Mouse (Mus musculus) A20 (cell line): ENCODE measurements around the gene Tmc4.
"Not testable (repeated sequence)": the region's sequence is repeated elsewhere in the genome, so short reads cannot be mapped to it uniquely, and the experiment has no call there.

ENCODE experiments used
- DNase-seq: peaks from one replicate; pipeline ENCODE4 v3.0.0-alpha.2; 2011; ENCODE audit warnings: low read depth, low spot score

The Tmc4 gene

DNA sequence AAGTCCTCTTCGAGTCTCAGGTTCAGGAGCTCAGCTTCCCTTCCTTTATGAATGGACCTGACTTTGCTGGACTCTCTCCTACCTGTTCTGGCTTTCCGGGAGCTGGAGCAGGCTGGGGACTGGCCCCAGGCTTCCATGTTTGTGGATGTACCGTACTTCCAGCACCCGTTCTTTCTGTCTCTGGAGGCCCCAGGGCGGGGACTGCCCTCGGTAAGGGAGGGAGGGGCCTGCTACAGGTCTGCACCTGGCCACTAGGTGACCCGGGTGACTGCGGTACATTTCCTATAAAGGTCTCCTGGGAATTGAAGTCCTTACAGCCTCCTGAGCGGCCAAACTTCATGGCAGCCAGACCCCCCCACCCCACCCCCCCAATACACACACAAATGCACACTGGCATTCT, at the start of gene Tmc4:
Gene Tmc4 (minus strand): TSS at position 212 of the 400 bp plus-strand sequence.
- no peak for DNase-seq

DNA sequence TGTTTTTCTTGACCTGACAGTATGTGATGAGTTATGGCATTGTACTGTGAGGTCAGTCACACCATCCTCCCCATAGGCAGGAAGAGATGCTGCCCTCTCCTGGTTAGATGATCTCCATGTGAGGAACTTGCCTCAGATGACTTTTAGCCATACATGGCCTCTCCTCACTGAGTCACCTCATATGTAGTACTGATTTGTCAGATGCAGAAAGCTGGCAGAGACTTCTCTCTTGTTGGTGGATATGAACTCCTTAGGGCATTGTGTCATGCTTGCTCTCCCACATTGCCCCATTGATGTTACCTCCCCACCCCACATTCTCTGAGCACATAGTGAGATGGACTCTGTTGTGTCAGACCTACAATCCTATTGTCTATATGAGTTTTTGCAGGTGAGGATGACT, 48.1 kb upstream of the Tmc4 start:
- DNase-seq = not testable (repeated sequence)

DNA sequence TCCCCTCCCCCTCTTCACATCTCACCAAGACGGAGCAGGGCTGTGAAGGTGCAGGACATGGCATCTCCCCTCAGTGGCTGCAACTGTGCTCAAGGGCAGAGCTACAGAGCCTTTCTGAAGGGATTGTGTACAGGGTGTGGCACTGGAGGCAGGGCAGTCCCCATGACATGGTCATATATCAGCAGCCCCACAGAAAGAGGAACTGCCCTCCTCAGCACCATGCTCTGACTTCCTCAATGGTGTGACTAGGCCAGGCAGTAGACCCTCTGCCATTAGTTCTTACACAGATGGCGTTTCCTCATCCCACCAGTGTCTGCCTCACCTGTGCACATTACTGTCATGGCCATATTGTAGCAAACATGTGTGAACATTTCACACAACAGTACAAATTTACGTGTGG, 42.9 kb upstream of the Tmc4 start, which contains the start of gene Pirb:
Gene Pirb (minus strand): TSS at position 124 of the 400 bp plus-strand sequence.
- not testable (repeated sequence) for DNase-seq

DNA sequence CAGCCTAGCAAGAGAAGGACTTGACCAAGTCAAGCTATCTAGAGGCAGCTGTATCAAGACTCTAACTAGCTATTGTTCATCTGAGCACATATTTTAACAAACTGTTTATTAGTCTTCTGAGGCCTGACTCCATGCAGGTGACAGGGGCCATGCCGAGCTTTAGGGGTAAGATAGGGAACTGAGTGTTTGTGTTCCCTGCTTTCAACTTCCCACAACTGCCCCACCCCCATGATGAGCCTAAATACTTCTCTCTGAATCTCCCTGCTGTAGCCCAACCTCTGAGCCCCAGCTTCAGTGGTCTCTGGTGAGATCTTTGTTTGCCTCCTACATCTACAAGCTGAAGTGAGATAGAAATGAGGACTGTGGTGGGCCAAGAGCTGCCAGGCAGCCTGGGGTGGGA, 37.9 kb upstream of the Tmc4 start:
- peak; percentile 33 for DNase-seq

DNA sequence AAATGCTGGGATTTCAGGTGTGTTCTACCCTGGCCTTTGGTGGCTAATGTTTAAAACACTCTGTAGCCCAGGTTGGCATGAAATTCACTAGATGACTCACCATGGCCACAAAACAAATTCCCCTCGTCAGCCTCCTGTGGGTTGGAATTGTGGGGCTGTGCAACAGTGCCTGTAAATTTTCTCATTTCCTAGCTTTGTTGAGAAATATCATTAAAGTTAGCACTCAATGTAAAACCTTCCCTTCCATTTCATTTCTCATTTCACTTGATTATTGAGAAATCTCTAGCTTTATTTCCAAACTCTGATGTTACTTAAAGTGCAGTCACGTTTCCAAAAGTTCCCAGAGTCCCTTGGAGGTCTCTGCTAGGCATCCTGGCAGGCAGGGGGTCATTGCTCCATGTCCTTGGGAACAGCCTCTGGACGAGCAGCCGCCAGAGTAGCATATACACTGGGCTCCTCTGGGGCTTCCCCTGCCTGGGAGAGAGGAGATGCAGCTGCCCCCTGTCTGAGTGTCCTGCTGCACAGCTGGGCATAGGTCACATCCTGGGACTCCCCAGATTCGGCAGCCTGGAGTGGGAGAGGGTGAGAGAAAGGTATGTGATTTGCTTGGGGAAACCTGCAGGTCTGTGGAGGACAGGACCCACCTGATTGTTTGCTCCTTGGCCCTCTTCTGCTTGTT, 35.0 kb upstream of the Tmc4 start:
- DNase-seq = no peak

DNA sequence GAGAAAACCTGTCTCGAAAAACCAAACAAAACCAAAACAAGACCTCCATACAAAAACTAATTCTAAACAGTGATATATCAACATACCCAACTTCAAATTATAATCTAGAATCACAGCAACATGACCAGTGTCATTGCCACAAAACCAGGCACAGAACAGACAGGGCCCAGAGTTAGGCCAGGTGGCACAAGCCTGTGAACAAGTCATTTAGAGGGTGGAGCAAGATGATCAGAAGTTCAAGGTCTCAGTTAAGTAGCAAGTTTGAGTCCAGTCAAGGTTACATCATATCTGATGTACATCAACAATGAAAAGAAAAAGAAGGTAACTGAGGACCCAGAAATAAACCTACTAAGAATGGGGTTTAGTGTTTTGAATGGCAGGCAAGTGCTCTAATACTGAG, 31.6 kb upstream of the Tmc4 start:
- DNase-seq = peak; percentile 52

DNA sequence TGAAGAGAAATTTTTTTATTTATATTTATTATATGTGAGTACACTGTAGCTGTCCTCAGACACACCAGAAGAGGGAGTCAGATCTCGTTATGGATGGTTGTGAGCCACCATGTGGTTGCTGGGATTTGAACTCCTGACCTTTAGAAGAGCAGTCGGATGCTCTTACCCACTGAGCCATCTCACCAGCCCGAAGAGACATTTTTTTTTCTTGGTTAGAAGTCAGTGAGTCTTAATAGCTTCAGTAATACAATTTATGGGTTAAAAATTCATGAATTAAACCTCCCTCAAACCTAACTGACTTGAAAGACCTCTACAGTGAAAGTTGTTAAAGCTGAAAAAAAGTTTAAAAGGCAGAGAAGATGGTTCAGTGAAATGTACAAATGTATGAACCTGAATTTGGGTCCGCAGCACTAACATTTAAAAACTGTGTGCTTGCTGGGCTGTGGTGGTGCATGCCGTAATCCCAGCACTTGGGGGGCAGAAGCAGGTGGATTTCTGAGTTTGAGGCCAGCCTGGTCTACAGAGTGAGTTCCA, 31.2 kb upstream of the Tmc4 start:
- DNase-seq = peak; percentile 36

DNA sequence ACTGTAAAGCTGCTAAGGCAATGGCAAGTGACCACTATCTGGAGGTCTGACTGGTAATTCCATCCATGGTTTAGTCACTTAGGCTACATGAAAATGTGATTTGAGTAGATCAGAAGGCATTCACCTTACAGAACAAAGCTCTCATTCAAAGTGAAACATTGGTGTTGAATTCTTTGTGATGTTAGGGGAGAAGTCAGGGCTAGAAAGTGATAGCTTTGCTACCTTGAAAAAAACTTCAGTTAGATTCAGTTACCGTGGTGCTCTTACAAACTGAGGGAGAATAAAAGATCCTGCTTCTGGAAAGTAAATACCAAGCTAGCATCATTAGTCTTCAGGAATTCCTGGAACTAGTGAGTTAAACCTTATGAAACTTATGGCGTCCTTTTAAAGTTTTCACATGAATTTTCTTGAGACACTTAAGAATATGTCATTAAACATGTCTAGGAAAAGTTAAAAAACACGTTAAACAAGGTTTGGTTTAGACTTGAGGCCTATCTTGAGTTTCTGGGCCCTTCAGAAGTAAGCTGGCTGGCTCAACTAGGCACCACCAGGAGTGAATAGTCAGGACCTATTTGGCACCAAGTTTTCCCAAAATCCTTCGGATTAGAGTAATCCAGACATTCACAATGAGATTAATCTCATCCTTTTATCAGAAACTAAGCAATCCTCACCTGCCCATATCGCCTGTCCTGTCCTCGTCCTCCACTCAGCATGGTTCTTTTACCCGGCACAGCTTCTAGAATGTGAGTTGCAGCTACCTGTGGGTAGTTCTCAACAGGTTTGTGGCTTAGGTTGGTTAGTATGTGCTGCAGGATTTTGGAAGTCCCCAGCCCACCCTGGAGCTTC, 30.4 kb upstream of the Tmc4 start:
- DNase-seq = peak; percentile 40

DNA sequence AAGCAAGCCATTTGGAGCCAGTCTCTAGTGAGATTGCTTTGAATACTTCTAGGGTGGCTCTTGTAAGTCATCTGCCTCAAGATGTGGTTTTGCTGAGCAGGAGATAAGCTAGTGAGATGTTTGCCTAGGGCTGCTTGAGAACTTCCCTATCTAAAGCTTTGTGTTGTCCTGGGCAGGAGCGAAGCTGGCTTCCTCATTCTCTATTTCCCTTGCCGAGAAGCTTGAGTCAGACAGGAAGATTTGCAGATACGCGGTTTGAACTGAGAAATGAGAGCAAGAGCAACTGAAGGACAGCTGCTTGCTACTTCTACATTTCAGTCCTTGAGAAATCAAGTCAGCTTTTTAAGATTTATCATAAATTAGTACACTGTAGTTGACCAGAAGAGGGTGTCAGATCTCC, 29.7 kb upstream of the Tmc4 start:
- DNase-seq = peak; percentile 53

DNA sequence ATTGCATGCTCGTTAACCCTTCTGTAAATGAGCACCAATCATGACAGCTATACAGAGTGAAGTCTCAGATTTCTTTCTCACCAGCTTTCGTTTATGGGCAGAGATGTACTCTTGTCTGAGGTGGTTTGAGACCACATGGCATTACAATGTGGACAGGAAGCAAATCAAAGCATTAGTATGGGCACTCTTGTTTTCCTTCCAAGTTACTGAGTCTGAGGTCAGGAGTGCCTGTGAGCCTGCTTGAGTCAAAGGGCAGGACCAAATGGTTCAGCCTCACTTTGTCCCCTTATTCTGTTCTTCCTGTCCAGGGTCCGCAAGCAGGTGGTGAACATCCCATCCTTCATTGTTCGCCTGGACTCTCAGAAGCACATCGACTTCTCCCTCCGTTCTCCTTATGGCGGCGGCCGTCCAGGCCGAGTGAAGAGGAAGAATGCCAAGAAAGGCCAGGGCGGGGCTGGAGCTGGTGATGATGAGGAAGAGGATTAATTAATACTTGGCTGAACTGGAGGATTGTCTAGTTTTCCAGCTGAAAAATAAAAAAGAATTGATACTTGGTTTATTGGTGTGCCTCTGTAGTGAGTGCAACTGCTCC, 29.1 kb upstream of the Tmc4 start:
- no peak for DNase-seq

DNA sequence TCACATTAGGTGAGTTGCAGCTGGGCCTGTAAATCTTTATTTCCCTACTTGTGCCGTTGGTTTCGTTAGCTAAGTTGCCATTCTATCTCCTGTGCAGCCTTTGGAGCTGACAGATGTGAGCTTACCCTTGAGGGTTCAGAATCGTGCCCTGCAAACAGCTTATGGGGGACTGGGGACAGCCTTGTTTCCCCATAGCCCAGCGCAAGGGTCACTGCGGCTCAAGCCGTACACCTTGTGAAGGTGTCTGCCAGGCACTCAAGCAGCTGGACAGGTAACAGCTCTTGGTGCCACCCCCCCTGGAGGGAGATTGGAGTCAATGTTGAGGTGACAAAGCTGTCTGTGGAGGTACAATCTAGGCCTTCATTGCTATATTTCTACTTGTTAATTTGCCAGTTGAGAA, 28.6 kb upstream of the Tmc4 start:
- no peak for DNase-seq

DNA sequence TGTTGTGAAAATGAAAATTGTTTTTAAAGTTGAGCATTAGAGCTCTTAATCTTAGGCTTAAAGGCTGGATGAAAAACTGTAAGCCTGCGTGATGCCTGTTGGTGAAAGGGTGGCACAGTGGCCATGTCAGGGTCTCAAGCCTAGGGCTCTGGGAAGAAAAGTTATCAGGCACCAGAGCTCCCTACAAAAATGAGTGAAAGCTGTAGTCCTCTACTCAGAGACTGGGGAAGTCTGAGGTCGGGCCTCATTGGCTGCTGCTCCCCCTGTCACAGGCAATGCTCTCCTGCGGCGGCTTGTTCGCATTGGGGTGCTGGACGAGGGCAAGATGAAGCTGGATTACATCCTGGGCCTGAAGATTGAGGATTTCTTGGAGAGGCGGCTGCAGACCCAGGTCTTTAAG, 28.1 kb upstream of the Tmc4 start:
- not testable (repeated sequence) for DNase-seq

DNA sequence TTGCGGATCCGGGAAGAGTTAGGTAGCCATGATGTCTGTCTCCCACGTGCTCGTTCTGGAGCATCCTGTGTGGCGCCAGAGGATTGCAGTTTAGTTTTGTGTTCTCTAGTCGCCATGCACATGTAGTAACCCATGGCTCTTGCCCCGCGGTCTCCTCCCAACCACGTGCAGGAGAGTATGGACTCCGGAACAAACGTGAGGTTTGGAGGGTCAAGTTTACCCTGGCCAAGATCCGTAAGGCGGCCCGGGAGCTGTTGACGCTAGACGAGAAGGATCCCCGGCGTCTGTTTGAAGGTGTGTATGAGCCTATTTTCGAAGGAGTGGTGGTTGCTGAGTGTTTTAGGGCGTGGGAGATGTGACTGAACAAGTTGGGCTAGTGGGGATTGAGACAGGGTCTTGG, 27.1 kb upstream of the Tmc4 start:
- no peak for DNase-seq

DNA sequence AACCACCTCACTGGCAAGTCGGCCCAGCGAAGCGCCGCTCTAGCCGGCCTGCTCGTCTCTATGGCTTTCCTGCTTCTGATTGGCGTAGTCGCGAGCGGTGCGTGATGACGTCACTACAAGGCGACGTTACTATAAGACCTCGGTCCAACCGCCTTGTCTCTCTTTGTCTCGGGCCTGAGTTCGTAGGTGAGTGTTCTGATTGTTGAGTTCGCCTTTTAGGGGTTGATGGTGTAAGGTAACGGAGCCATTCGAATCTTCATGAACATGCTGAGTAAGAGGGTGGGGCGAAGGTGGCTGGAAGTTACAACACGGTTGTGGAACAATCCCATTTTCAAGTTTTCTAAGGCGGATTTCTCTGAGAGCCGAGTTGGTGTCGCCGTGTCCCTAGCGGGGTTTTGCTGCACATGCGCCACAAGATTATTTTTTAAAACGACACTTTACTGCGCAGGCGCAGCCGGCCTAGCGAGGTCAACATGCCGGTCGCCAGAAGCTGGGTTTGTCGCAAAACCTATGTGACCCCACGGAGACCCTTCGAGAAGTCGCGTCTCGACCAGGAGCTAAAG, 26.6 kb upstream of the Tmc4 start, which contains the start of gene Rps9:
Gene Rps9 (plus strand): TSS at position 115 of the 563 bp plus-strand sequence.
- DNase-seq = peak; percentile 96

DNA sequence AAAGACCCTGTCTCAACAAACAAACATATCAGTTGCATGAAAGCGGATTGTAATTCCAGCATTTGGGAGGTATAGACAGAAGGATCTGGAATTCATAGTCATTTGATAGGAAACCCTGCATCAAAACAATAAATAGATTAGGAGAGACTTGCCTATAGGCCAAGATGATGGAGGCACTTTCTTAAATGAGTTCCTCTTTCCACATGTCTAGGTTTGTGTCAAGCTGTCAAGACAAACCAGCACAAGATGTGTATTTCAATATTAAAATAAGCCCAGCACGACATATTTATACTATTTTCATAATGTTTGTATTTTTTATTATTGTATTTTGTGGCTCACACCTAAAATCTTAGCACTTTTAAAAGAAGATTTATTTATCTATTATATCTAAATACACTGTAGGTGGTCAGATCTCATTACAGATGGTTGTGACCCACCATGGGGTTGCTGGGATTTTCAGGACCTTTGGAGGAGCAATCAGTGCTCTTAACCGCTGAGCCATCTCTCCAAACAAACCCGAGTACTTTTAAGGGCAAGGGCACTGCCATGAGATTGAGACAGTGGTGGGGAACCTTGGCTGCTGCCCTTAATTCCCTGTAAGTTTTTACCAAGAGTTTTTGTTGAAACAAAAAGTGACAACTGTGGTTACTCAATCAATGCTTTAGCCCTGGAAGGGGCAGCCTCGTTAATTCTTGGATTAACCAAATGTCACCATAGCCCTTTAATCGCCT, 26.0 kb upstream of the Tmc4 start:
- peak; percentile 49 for DNase-seq

DNA sequence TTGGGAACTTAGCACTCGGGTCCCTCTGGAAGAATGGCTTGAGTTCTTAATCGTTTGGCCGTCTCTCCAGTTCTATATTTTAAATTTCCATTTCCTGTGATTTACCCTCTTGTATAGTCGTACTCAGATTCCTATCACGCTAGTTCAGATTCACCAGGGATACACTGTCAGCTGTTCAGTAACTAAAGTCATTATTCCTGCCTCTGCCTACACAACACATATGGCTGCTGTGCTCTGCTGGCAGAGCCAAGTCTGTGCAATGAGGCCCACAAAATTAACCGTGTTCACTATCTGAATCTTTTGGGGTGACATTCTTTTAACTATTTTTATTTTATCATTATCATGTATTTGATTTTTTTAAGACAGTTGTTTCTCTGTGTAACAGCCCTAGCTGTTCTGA, 21.1 kb upstream of the Tmc4 start:
- DNase-seq = no peak

DNA sequence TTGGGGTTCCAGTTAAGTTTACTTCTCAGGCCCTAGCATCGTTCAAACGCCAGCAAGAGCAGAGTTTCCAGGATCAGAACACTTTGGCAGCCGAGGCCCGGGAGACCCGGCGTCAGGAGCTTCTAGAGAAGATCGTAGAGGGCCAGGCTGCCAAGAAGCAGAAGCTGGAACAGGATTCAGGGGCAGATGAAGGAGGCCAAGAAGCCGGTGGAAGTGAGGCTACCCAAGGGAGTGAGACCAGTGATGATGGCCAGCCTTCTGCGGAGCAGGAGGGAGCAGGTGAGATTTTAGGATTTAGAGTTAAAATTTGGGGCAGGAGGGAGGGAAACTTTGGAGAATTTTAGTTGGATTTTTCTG, 17.6 kb upstream of the Tmc4 start:
- not testable (repeated sequence) for DNase-seq

DNA sequence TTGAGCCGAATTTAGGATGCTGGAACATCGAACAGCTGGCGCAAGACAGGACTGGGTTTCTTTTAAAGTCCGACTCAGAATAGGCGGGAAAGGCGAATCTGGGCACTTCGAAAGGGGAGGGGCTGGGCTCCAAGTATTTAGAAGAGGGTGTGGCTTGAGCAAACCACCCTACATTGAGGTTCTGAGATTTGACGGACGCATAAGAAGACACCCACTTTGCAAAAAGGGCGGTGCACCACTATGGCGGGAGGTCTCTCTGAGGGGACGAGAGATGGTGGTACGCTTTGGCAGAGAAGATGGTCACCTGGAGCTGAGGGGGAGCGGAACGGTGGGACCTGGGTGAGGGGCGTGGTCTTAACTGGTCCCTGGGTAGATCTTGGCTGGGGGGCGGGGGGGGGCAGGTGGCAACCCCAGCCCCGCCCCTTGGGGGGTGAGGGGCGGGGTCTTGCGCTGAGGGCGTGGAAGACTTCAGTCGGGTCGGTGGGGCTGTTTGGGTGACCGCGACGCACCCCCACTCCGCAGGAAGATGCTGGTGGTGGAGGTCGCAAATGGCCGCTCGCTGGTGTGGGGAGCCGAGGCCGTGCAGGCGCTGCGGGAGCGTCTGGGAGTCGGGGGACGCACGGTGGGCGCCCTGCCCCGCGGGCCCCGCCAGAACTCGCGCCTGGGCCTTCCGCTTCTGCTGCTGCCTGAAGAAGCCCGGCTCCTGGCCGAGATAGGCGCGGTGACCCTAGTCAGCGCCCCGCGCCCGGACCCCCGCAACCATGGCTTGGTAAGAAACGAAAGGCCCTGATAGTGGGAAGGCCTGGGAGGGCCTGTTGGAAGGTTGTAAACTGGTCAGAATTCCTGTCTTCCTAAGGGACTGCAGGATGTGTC, 17.0 kb upstream of the Tmc4 start:
- DNase-seq = peak; percentile 95

DNA sequence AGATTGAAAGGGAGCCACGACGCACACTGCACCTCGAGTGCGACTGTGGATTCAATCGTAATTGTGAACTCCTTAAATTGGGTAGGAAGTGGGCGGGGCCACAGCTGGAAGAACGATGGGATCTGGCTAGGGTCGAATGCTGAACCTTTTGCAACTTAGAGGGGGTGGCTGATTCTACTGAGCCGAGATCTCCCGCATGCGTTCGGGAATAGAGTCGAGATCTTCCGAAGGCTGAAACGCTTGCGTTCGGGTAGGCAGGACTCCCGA, 16.4 kb upstream of the Tmc4 start:
- DNase-seq = no peak

DNA sequence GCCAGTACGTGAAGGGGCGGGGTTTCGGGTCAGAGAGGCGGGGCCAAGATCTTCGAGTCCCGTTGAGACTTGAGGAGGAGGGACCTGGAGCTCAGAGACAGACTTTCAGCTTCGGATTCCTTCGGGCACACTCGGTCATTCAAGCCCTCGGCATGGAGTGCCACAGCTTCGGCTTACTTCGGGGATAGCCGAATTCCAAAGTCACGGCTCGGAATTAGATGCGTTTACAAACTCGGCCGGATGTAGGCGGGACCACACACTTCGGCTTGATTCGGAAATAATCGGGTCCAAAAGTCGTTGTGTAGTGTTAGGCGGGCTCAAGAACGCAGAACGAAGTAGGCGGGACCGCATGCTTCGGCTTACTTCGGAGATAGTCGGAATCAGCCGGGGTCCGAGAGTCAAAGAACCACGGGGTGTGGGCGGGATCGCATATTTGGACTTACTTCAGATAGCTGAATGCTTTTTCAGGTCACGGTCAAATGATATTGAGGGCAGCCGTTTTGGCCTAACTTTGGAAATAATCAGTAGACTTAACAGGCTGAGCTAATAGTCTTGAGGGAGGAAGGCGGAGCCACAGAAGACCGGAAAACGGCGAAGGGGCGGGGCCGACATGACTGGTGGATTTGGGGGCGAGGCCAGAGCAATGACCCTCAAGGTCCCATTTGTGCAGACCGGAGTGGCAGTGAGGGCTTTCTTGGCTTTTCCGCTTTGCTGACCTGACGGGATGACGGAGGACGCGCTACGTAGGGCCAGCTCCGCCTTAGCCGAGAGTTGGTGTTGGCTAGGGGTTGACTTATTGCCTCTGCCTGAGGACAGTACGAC, 15.8 kb upstream of the Tmc4 start, which contains the start of gene Mboat7:
Gene Mboat7 (minus strand): TSS at position 537 of the 822 bp plus-strand sequence.
- DNase-seq = peak; percentile 99
